Mouse (Mus musculus) embryonic facial prominence, embryonic 11.5 days (tissue): Measurements from ENCODE around the gene Ccl2. TPM values are rescaled to one million over a fixed set of nuclear protein-coding genes. Genes with fewer than 3 reads are reported as not detected.

ENCODE experiments used
- ATAC-seq: fragments of 200-750 bp; cut with Nextera tagmentation; replicated peaks from 2 replicates; pipeline ENCODE4 v1.8.0; 2017; ENCODE audit warnings: low read depth; ENCODE audit not compliant: insufficient number of reproducible peaks, low FRiP score, low TSS enrichment
- DNase-seq: peaks from one replicate; pipeline ENCODE4 v3.0.0-alpha.2; 2015; ENCODE audit warnings: low spot score
- H3K27ac ChIP-seq: fragments of 300-500 bp; sonication (generic); replicated peaks from 2 replicates; pipeline ENCODE4 v1.5.1; 2014; ENCODE audit warnings: mild to moderate bottlenecking, low read depth, low read length, control low read depth
- H3K27me3 ChIP-seq: fragments of 300-500 bp; sonication (generic); 2 replicates; pipeline ENCODE4 v1.6.1; 2014; ENCODE audit warnings: mild to moderate bottlenecking, low read length, moderate library complexity, mixed read lengths; ENCODE audit not compliant: control insufficient read depth, insufficient read depth
- H3K36me3 ChIP-seq: fragments of 300-500 bp; sonication (generic); replicated peaks from 2 replicates; pipeline ENCODE4 v1.6.1; 2014; ENCODE audit warnings: low read depth, mild to moderate bottlenecking, low read length, moderate library complexity, mixed read lengths; ENCODE audit not compliant: control insufficient read depth, insufficient read depth
- H3K4me1 ChIP-seq: fragments of 300-500 bp; sonication (generic); 2 replicates; pipeline ENCODE4 v1.6.1; 2014; ENCODE audit warnings: low read length, mixed read lengths; ENCODE audit not compliant: control insufficient read depth, insufficient read depth
- H3K4me2 ChIP-seq: fragments of 300-500 bp; sonication (generic); 2 replicates; pipeline ENCODE4 v1.6.1; 2014; ENCODE audit warnings: low read depth, mild to moderate bottlenecking, control low read depth, low read length, moderate library complexity
- H3K4me3 ChIP-seq: fragments of 300-500 bp; sonication (generic); 2 replicates; pipeline ENCODE4 v1.5.1; 2014; ENCODE audit warnings: low read depth, low read length, control low read depth
- H3K9ac ChIP-seq: fragments of 300-500 bp; sonication (generic); replicated peaks from 2 replicates; pipeline ENCODE4 v1.6.1; 2014; ENCODE audit warnings: mild to moderate bottlenecking, control low read depth, low read length
- H3K9me3 ChIP-seq: fragments of 300-500 bp; sonication (generic); replicated peaks from 2 replicates; pipeline ENCODE4 v1.6.1; 2016; ENCODE audit warnings: mild to moderate bottlenecking, low read length, inconsistent platforms, mixed read lengths; ENCODE audit not compliant: control insufficient read depth
- WGBS: fragments of 180-500 bp; shearing (Covaris S2); extraction: QIAGEN DNeasy Blood & Tissue Kit; methylation state at CpG from one replicate; pipeline ENCODE4 v1.1.7; 2014; 5-methylcytosine and 5-hydroxymethylcytosine counted together
- polyA plus RNA-seq: library from polyadenylated mRNA; unstranded; fragments of >200 nt; fragmentation: Nextera tagmentation; extraction: Ambion mirVana; gene quantifications from 2 replicates; pipeline ENCODE4 v1.2.1, GENCODE M21; 2014

Ccl2 gene
- polyA plus RNA-seq, 1 experiment from 2014 or later = 2.1 TPM

GRCm38 (mm10) chr11:82010115-82010514 lies 25.3 kb upstream of the Ccl2 start:
- DNase-seq (no peak), ATAC-seq (no peak)
- no peak overlapping the region for H3K27ac ChIP-seq
- no peaks in the 10 kb centered on the region for H3K27me3 ChIP-seq
- no peak overlapping the region for H3K9ac ChIP-seq
- H3K4me1 ChIP-seq = no peaks in the 10 kb centered on the region
- no peak overlapping the region for H3K4me3 ChIP-seq
- no peaks in the 10 kb centered on the region for H3K9me3 ChIP-seq
- H3K4me2 ChIP-seq = no peak overlapping the region
- 94% methylated on average over 3 of the region's 3 CpGs for WGBS
- H3K36me3 ChIP-seq = no peaks in the 10 kb centered on the region

GRCm38 (mm10) chr11:82011411-82012193 lies 23.8 kb upstream of the Ccl2 start:
- H3K4me2 ChIP-seq = no peak overlapping the region
- DNase-seq (no peak), ATAC-seq (no peak)
- no peaks in the 10 kb centered on the region for H3K9me3 ChIP-seq
- H3K36me3 ChIP-seq = no peaks in the 10 kb centered on the region
- no peaks in the 10 kb centered on the region for H3K27me3 ChIP-seq
- H3K9ac ChIP-seq = no peak overlapping the region
- 58% methylated on average over 8 of the region's 8 CpGs for WGBS
- no peaks in the 10 kb centered on the region for H3K4me1 ChIP-seq
- no peak overlapping the region for H3K27ac ChIP-seq
- no peak overlapping the region for H3K4me3 ChIP-seq

- Histone ChIP-seq H3K27ac (no peak overlapping the region), H3K27me3 (no peaks in the 10 kb centered on the region), H3K4me3 (no peak overlapping the region), H3K4me2 (no peak overlapping the region), H3K36me3 (no peaks in the 10 kb centered on the region), H3K9me3 (no peaks in the 10 kb centered on the region), H3K9ac (no peak overlapping the region), H3K4me1 (no peaks in the 10 kb centered on the region)
- WGBS = 56% methylated on average over 1 of the region's 1 CpGs
- DNase-seq = no peak
- ATAC-seq = no peak
Measured at GRCm38 (mm10) chr11:82013756-82014155, 21.6 kb upstream of the Ccl2 start.

- Histone ChIP-seq H3K9ac (no peak overlapping the region), H3K4me1 (no peaks in the 10 kb centered on the region), H3K9me3 (no peaks in the 10 kb centered on the region), H3K4me2 (no peak overlapping the region), H3K27me3 (no peaks in the 10 kb centered on the region), H3K36me3 (no peaks in the 10 kb centered on the region), H3K27ac (no peak overlapping the region), H3K4me3 (no peak overlapping the region)
- DNase-seq = no peak
- 65% methylated on average over 2 of the region's 2 CpGs for WGBS
- no peak for ATAC-seq
Measured at GRCm38 (mm10) chr11:82015066-82015465, 20.3 kb upstream of the Ccl2 start.

GRCm38 (mm10) chr11:82016181-82016780 lies 19.1 kb upstream of the Ccl2 start:
- no peak for ATAC-seq

GRCm38 (mm10) chr11:82019389-82019788 lies 16.0 kb upstream of the Ccl2 start:
- no peak overlapping the region for H3K4me2 ChIP-seq
- 46% methylated on average over 2 of the region's 2 CpGs for WGBS
- no peaks in the 10 kb centered on the region for H3K9me3 ChIP-seq
- no peak overlapping the region for H3K9ac ChIP-seq
- H3K27me3 ChIP-seq = no peaks in the 10 kb centered on the region
- H3K4me1 ChIP-seq = no peaks in the 10 kb centered on the region
- DNase-seq (no peak), ATAC-seq (no peak)
- no peaks in the 10 kb centered on the region for H3K36me3 ChIP-seq
- no peak overlapping the region for H3K4me3 ChIP-seq
- no peak overlapping the region for H3K27ac ChIP-seq

More at GRCm38 (mm10) chr11:82016181-82016780, 19.1 kb upstream of the Ccl2 start:
- H3K4me1 ChIP-seq = no peaks in the 10 kb centered on the region
- no peak overlapping the region for H3K27ac ChIP-seq
- no peaks in the 10 kb centered on the region for H3K27me3 ChIP-seq
- WGBS = 79% methylated on average over 3 of the region's 3 CpGs
- no peak overlapping the region for H3K9ac ChIP-seq
- H3K36me3 ChIP-seq = no peaks in the 10 kb centered on the region
- no peak for DNase-seq
- H3K4me2 ChIP-seq = no peak overlapping the region
- no peak overlapping the region for H3K4me3 ChIP-seq
- no peaks in the 10 kb centered on the region for H3K9me3 ChIP-seq

GRCm38 (mm10) chr11:82019793-82020192 lies 15.6 kb upstream of the Ccl2 start:
- Histone ChIP-seq H3K36me3 (no peaks in the 10 kb centered on the region), H3K9me3 (no peaks in the 10 kb centered on the region), H3K27me3 (no peaks in the 10 kb centered on the region), H3K4me3 (no peak overlapping the region), H3K4me1 (no peaks in the 10 kb centered on the region), H3K9ac (no peak overlapping the region), H3K4me2 (no peak overlapping the region), H3K27ac (no peak overlapping the region)
- no peak for ATAC-seq
- DNase-seq = no peak

GRCm38 (mm10) chr11:82021406-82021805 lies 14.0 kb upstream of the Ccl2 start:
- Histone ChIP-seq H3K27me3 (no peaks in the 10 kb centered on the region), H3K27ac (no peak overlapping the region), H3K9me3 (no peaks in the 10 kb centered on the region), H3K4me2 (no peak overlapping the region), H3K9ac (no peak overlapping the region), H3K4me1 (no peaks in the 10 kb centered on the region), H3K36me3 (no peaks in the 10 kb centered on the region), H3K4me3 (no peak overlapping the region)
- no peak for DNase-seq
- 60% methylated on average over 3 of the region's 3 CpGs for WGBS
- no peak for ATAC-seq
